Mouse (Mus musculus) neural tube, embryonic 12.5 days (tissue): ENCODE measurements around the gene Acvr2a. TPM values are rescaled to one million over a fixed set of nuclear protein-coding genes. Genes with fewer than 3 reads are reported as not detected.

Experiments used
- ATAC-seq: fragments of 200-750 bp; cut with Nextera tagmentation; 2 replicates; pipeline ENCODE4 v1.8.0; 2017; ENCODE audit warnings: low read depth, mild to moderate bottlenecking, moderate TSS enrichment, moderate library complexity; ENCODE audit not compliant: low FRiP score
- H3K27ac ChIP-seq: fragments of 300-500 bp; sonication (generic); 2 replicates; pipeline ENCODE4 v1.5.1; 2016
- H3K27me3 ChIP-seq: fragments of 300-500 bp; sonication (generic); replicated peaks from 2 replicates; pipeline ENCODE4 v1.6.1; 2016; ENCODE audit warnings: mild to moderate bottlenecking
- H3K36me3 ChIP-seq: fragments of 300-500 bp; sonication (generic); 2 replicates; pipeline ENCODE4 v1.6.1; 2016; ENCODE audit warnings: mild to moderate bottlenecking
- H3K4me1 ChIP-seq: fragments of 300-500 bp; sonication (generic); 2 replicates; pipeline ENCODE4 v1.6.1; 2016
- H3K4me2 ChIP-seq: fragments of 300-500 bp; sonication (generic); replicated peaks from 2 replicates; pipeline ENCODE4 v1.6.1; 2016; ENCODE audit warnings: mild to moderate bottlenecking
- H3K4me3 ChIP-seq: fragments of 300-500 bp; sonication (generic); 2 replicates; pipeline ENCODE4 v1.5.1; 2016
- H3K9ac ChIP-seq: fragments of 300-500 bp; sonication (generic); 2 replicates; pipeline ENCODE4 v1.6.1; 2016; ENCODE audit warnings: mild to moderate bottlenecking
- H3K9me3 ChIP-seq: fragments of 300-500 bp; sonication (generic); 2 replicates; pipeline ENCODE4 v1.6.1; 2016; ENCODE audit warnings: mild to moderate bottlenecking
- WGBS: fragments of 180-500 bp; shearing (Covaris S2); methylation state at CpG from one replicate; pipeline ENCODE4 v1.1.7; 2016; 5-methylcytosine and 5-hydroxymethylcytosine counted together
- polyA plus RNA-seq: library from polyadenylated mRNA; unstranded; fragments of >200 nt; fragmentation: Nextera tagmentation; extraction: Ambion mirVana; gene quantifications from 2 replicates; pipeline ENCODE4 v1.2.1, GENCODE M21; 2016

Acvr2a gene
- polyA plus RNA-seq, 1 experiment from 2014 or later: 54.9 TPM

DNA sequence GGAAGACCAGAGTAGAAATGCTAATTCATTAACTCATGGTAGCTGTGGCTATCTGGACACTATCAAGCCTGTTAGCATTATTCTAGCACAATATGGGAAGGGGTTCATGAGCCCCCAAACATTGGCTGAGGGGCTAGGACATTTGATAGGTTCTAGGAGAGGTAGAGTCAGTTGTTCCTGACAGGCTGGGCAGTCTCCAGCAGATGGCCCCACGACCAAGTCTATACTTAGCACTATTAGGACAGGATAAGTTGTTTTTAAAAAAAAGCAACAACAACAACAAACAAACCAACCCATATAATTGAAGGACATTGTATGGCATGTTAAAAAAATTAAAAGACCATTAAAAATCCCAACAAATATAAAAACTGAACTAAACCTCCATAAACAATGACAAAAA, 100.3 kb downstream of the Acvr2a start:
- 75% methylated on average over 1 of the region's 1 CpGs for WGBS
- Histone ChIP-seq H3K27ac (no peak overlapping the region), H3K4me1 (no peaks in the 10 kb centered on the region), H3K27me3 (no peaks in the 10 kb centered on the region), H3K36me3 (peaks cover 30% of the 10 kb centered on the region), H3K9me3 (no peaks in the 10 kb centered on the region), H3K4me3 (no peak overlapping the region), H3K4me2 (no peak overlapping the region), H3K9ac (no peak overlapping the region)
- ATAC-seq: no peak

DNA sequence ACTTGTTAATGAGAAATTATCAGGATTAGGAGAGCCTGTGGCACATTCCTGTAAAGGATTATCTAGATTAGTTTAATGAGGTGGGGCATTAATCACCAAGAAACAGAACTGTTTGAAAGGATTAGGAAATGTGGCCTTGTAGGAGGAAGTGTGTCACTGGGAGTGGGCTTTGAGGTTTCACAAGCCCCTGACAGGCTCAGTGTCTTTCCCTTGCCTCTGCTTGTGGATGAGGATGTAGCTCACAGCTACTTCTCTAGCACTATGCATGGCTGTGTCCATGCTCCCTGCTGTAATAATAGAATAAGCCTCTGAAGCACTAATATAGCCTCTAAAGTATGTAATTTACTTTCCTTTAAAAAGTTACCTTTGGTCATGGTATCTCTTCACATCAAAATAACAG, 101.9 kb downstream of the Acvr2a start:
- Histone ChIP-seq H3K4me2 (no peak overlapping the region), H3K36me3 (peaks cover 30% of the 10 kb centered on the region), H3K27ac (no peak overlapping the region), H3K9me3 (no peaks in the 10 kb centered on the region), H3K4me1 (no peaks in the 10 kb centered on the region), H3K9ac (no peak overlapping the region), H3K4me3 (no peak overlapping the region), H3K27me3 (no peaks in the 10 kb centered on the region)
- ATAC-seq: no peak

DNA sequence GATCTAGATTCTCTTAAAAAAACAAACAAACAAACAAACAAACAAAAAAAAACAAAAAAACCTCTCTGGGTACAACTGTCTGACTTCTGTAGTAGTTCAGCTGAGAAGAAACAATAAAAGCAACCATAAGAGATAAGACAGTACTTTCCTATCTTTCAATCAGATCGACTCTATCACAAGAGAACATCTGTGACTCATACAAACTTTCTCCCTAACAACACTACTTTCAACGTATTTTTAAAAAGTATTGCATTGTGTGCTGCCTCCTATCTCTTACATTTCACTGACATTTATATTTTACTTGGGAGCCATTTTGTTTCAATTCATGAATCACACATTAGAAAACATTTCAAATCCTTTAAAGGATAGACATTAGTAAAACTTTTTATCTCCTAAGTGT, 121.1 kb downstream of the Acvr2a start:
- H3K4me2 ChIP-seq: no peak overlapping the region
- no peak overlapping the region for H3K27ac ChIP-seq
- no peak overlapping the region for H3K9ac ChIP-seq
- no peaks in the 10 kb centered on the region for H3K4me1 ChIP-seq
- peaks cover 8% of the 10 kb centered on the region for H3K36me3 ChIP-seq
- no peak overlapping the region for H3K4me3 ChIP-seq
- H3K27me3 ChIP-seq: no peaks in the 10 kb centered on the region
- no peaks in the 10 kb centered on the region for H3K9me3 ChIP-seq
- no peak for ATAC-seq
- WGBS: 95% methylated on average over 2 of the region's 2 CpGs

DNA sequence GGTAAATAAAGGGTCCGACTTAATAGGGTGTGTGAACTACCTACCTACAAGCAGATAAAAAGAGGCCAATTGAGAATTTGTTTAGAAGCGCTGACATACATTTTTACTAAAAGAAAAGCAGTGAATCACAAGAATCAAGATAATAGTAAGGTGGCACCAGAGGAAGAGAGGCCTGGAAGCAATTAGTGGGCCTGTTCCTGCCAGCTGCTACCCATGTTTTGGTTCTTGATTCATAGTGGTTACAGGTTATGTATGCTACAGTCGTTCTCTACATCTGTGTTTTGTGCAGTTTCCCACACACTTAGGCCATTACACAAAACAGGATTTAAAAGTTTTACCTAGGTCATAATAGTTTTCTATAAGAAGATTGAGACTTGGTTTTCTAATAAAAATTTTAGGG, 133.9 kb downstream of the Acvr2a start:
- Histone ChIP-seq H3K36me3 (no peaks in the 10 kb centered on the region), H3K9me3 (no peaks in the 10 kb centered on the region), H3K4me1 (peaks cover 8% of the 10 kb centered on the region), H3K27ac (no peak overlapping the region), H3K4me3 (no peak overlapping the region), H3K9ac (no peak overlapping the region), H3K27me3 (no peaks in the 10 kb centered on the region), H3K4me2 (peak overlapping the region; percentile 72)
- 71% methylated on average over 3 of the region's 3 CpGs for WGBS
- no peak for ATAC-seq

DNA sequence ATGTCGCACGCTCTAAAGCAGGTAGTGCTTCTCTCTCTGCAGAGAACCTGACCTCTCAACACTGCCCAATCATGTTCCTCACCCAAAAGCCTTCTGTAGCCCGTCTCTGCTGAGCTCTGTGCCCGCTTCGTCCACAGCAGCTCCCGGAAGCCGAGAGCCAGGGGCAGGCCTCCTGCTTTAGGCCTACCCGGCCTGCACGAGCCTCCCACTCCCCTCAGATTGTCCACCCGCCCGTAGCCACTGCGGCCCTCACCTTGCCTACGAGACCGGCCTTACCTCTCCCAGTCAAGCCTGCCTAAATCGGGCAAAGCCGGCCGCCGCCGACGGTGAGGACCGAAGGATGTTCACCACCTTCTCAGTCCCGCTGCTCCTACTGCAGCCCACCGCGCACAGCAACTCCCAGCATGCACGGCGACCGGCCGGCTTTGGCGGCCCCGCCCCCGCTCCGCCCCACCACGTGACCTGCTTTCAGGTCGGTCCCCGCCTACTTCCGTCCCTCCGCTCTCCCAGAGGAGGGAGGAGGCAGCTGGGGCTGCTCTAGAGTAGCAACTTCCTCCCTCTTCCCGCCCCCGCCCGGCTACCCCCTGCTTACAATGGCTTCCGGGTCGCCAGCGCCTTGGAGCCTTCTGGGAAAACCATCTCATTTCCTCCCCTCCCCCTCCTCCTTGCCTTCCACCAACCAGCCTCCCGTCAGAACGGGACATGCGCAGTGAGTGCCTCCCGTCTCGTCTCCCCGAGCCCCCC, 135.1 kb downstream of the Acvr2a start, which contains the start of gene Mbd5:
Mbd5 (plus strand) TSS at position 668 of the 744 bp plus-strand sequence.
- Histone ChIP-seq H3K27me3 (no peaks in the 10 kb centered on the region), H3K4me2 (peak within 1 kb of the TSS; percentile 72), H3K9ac (peak within 1 kb of the TSS; percentile 86), H3K9me3 (no peaks in the 10 kb centered on the region), H3K27ac (peak within 1 kb of the TSS; percentile 90), H3K36me3 (no peaks in the 10 kb centered on the region), H3K4me3 (peak within 1 kb of the TSS; percentile 85), H3K4me1 (peaks cover 8% of the 10 kb centered on the region)
- 1% methylated on average over 48 of the region's 49 CpGs for WGBS
- peak; percentile 99 for ATAC-seq

DNA sequence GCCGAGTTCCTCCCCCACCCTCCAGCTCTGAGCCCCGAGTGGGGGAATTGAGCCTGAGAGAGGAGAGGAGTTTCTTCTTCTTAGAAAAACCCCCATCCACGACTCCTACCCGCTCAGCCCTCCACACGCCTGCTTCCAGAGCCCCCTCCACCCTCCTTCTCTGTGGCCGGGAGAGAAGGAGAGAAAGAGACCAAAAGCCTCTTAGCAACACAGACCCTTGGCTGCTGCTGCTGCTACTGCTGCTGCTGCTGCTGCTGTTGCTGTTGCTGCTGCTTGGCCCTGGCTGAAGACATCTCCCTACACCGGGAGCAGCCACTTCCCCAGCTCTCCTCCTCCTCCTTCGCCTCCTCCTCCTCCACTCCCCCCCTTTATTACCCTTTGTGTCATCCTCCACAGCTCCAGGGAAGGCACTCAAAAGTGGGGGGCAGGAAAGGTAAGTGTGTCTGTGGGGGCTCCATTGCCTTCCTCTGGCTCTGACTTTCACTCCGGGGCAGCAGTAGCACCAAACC, 135.9 kb downstream of the Acvr2a start:
- H3K27ac ChIP-seq: peak overlapping the region; percentile 90
- peak overlapping the region; percentile 79 for H3K9ac ChIP-seq
- WGBS: 0% methylated on average over 8 of the region's 9 CpGs
- peak; percentile 80 for ATAC-seq
- H3K4me1 ChIP-seq: peaks cover 8% of the 10 kb centered on the region
- no peaks in the 10 kb centered on the region for H3K36me3 ChIP-seq
- H3K4me3 ChIP-seq: peak overlapping the region; percentile 85
- peak overlapping the region; percentile 67 for H3K4me2 ChIP-seq
- no peaks in the 10 kb centered on the region for H3K9me3 ChIP-seq
- H3K27me3 ChIP-seq: no peaks in the 10 kb centered on the region

DNA sequence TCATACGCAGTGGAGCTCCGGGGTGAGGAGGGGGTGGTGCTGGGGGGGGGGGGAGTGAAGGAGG, 136.2 kb downstream of the Acvr2a start, which contains the start of gene Orc4:
Orc4 (minus strand) TSS at position 26 of the 64 bp plus-strand sequence.
- Histone ChIP-seq H3K36me3 (no peaks in the 10 kb centered on the region), H3K9me3 (no peaks in the 10 kb centered on the region), H3K4me3 (peak within 1 kb of the TSS; percentile 85), H3K4me1 (peaks cover 8% of the 10 kb centered on the region), H3K4me2 (peak within 1 kb of the TSS; percentile 72), H3K27ac (peak within 1 kb of the TSS; percentile 90), H3K27me3 (no peaks in the 10 kb centered on the region), H3K9ac (peak within 1 kb of the TSS; percentile 79)
- 0% methylated on average over 2 of the region's 2 CpGs for WGBS
- ATAC-seq: no peak

DNA sequence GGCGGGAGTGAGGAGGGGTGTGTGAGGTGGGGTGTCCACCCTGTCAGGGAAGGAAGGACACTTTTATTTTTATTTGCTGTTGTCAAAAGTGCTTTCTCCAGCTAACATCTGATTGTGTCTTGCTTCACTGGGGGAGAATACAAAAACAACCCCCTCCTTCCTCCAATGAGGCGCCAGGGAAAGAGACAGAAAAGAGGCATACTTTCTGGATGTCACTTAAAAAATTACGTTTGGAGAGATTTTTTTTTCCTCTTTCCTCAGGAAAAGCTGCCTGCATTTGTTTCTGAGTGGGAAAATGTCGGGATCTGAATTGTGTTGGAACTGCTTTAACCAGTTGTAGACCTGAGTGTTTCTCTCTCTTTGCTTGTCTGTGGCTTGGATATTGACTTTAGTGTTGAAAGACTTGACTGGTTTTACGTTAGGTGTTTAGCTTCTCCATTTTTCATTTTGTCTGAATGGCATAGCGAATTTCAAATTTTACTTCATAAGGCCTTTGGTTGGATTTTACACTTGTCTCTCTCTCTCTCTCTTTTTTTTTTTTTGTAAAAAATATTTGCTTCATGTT, 136.5 kb downstream of the Acvr2a start:
- no peaks in the 10 kb centered on the region for H3K9me3 ChIP-seq
- no peaks in the 10 kb centered on the region for H3K36me3 ChIP-seq
- peak overlapping the region; percentile 85 for H3K4me3 ChIP-seq
- peak overlapping the region; percentile 90; the same call in 1 of the 2 replicates for H3K27ac ChIP-seq
- peaks cover 8% of the 10 kb centered on the region for H3K4me1 ChIP-seq
- 6% methylated on average over 6 of the region's 6 CpGs for WGBS
- ATAC-seq: no peak
- H3K27me3 ChIP-seq: no peaks in the 10 kb centered on the region
- H3K9ac ChIP-seq: peak overlapping the region; percentile 79
- H3K4me2 ChIP-seq: peak overlapping the region; percentile 67

Other genes with a start within 250 kb of the Acvr2a start
- gene Mbd5, start 135.4 kb downstream of the Acvr2a start, polyA plus RNA-seq: 36.7 and 38.2 TPM in 2 replicates
- gene Orc4, start 136.2 kb downstream of the Acvr2a start, polyA plus RNA-seq: 110 and 129 TPM in 2 replicates